8 mouse cellular contexts compared by ENCODE assay signal in the genomic region with DNA sequence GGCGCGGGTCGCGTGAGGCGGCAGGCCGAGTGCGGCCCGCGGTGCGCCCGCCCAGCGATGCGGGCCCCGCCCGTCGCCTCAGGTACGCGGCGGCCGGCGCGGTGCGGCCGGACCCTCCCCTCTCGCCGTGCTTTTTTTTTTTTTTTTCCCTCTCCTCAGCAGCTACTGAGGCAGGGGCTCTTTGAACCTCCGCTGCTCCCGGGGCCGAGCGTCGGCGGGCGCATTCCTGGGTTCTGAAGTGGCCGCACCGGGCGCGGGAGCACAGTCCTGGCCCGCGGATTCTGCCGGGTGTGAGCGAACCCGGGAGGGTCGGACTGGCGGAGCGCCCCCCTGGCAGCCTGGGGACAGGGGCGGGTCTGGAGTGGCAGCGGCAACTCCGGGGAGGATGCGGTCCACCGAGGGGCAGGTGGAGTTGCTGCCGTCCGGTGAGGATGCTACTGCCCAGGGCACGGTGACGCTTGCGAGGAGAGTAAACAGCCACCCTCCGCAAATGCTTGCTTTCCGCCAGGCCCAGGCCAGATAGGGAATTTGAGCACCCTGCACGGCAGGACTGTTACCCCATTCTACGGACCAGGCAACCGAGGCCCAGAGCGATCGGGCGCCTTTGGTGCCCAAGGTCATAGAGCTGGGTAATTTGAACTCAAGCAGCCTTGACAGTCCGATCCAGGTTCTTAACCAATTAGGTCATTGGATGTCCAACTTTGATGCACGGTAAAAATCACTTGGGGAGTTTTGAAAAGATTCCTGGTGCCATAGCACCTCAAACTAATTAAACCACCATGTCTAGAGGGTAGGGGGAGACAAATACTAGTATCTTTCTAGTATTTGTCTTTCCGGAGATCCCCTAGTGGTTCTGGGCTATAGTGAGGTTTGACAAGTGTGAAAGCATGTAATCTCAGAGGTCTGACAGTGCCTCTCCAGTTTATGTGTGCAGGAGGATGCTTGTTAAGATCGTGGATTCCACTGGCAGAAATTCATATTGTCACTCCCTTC. TPM values are rescaled to one million over a fixed set of nuclear protein-coding genes. Genes with fewer than 3 reads are reported as not detected.
DNase-seq lines count a peak whose midpoint lies in the region; ATAC-seq lines count a peak whose summit lies in the region.

No protein-coding gene starts in this region.

- H3K27ac ChIP-seq in intestine, embryonic 15.5 days = peak overlapping the region; percentile 82
- peak overlapping the region; percentile 84 for H3K27ac ChIP-seq in liver, embryonic 16.5 days (ENCODE audit: low read length)
- H3K27ac ChIP-seq in neural tube, embryonic 13.5 days (replicated peaks) = peak overlapping the region; percentile 95

- H3K4me1 ChIP-seq in intestine, embryonic 15.5 days (replicated peaks) = peaks cover 6% of the 10 kb centered on the region; the same call in 1 of the 2 replicates
- H3K4me1 ChIP-seq in liver, embryonic 16.5 days (ENCODE audit: control insufficient read depth, low read depth, low read length) = peaks cover 24% of the 10 kb centered on the region
- peaks cover 32% of the 10 kb centered on the region for H3K4me1 ChIP-seq in neural tube, embryonic 13.5 days (replicated peaks)

- H3K9ac ChIP-seq in intestine, embryonic 15.5 days = peak overlapping the region; percentile 86
- peak overlapping the region; percentile 94 for H3K9ac ChIP-seq in liver, embryonic 16.5 days (ENCODE audit: low read depth, low read length)
- H3K9ac ChIP-seq in neural tube, embryonic 13.5 days = peak overlapping the region; percentile 94

- peak overlapping the region; percentile 71 for H3K4me2 ChIP-seq in intestine, embryonic 15.5 days (replicated peaks)
- peak overlapping the region; percentile 87 for H3K4me2 ChIP-seq in liver, embryonic 16.5 days (ENCODE audit: low read depth, low read length)
- H3K4me2 ChIP-seq in neural tube, embryonic 13.5 days = peak overlapping the region; percentile 94

- DNase-seq in 416B (ENCODE audit: low read depth) (peak; percentile 44), ZHBTc4 (ENCODE audit: low read depth, low spot score) (peak; percentile 75)
- peak; percentile 41 for DNase-seq in gastrocnemius, postnatal 25 days
- peak; percentile 70 for DNase-seq in testis, postnatal 10 days (ENCODE audit: low spot score)

- H3K4me3 ChIP-seq in intestine, embryonic 15.5 days (replicated peaks) = peak overlapping the region; percentile 87
- peak overlapping the region; percentile 96 for H3K4me3 ChIP-seq in liver, embryonic 16.5 days (ENCODE audit: low read depth, low read length)
- peak overlapping the region; percentile 95 for H3K4me3 ChIP-seq in neural tube, embryonic 13.5 days

- no peaks in the 10 kb centered on the region for H3K27me3 ChIP-seq in intestine, embryonic 15.5 days (replicated peaks)
- H3K27me3 ChIP-seq in liver, embryonic 16.5 days (ENCODE audit: control insufficient read depth, insufficient read depth, low read depth, low read length) = no peaks in the 10 kb centered on the region
- no peaks in the 10 kb centered on the region for H3K27me3 ChIP-seq in neural tube, embryonic 13.5 days

- WGBS in intestine, embryonic 15.5 days = 2% methylated on average over 49 of the region's 67 CpGs
- 3% methylated on average over 42 of the region's 67 CpGs for WGBS in liver, embryonic 16.5 days (ENCODE audit: insufficient replicate concordance)
- 3% methylated on average over 54 of the region's 67 CpGs for WGBS in neural tube, embryonic 13.5 days

- H3K36me3 ChIP-seq in intestine, embryonic 15.5 days = no peaks in the 10 kb centered on the region
- H3K36me3 ChIP-seq in liver, embryonic 16.5 days (ENCODE audit: control insufficient read depth, insufficient read depth) = no peaks in the 10 kb centered on the region
- no peaks in the 10 kb centered on the region for H3K36me3 ChIP-seq in neural tube, embryonic 13.5 days

- 0 out of 2 replicates have a peak, but pooled peaks have one; percentile 13 for ATAC-seq in common myeloid progenitor, adult 5-6 weeks (replicated peaks; ENCODE audit: low read depth, poor library complexity, severe bottlenecking)
- peak; percentile 76 for ATAC-seq in intestine, embryonic 15.5 days
- ATAC-seq in liver, embryonic 16.5 days (ENCODE audit: low read depth) = peak; percentile 82
- peak; percentile 64 for ATAC-seq in neural tube, embryonic 13.5 days (ENCODE audit: low read depth)

- no peaks in the 10 kb centered on the region for H3K9me3 ChIP-seq in intestine, embryonic 15.5 days
- no peaks in the 10 kb centered on the region for H3K9me3 ChIP-seq in liver, embryonic 16.5 days (replicated peaks; ENCODE audit: control insufficient read depth, low read length)
- H3K9me3 ChIP-seq in neural tube, embryonic 13.5 days = no peaks in the 10 kb centered on the region

RNA-seq across cellular contexts. Expression of a gene that starts 0.7 kb away (rescaled TPM):
- total RNA-seq in common myeloid progenitor, adult 5-6 weeks (2017) = 34.1 and 35.7 TPM in 2 replicates
- 10 to 100 TPM; 21.6 to 25.2 TPM for total RNA-seq in gastrocnemius, postnatal 25 days (2021)
- 14.3 and 15.0 TPM in 2 replicates for polyA plus RNA-seq in intestine, embryonic 15.5 days (2015; fragmentation: Nextera tagmentation; extraction: Ambion mirVana)
- 4.4 and 4.7 TPM in 2 replicates for polyA plus RNA-seq in liver, embryonic 16.5 days (2015; fragmentation: Nextera tagmentation; extraction: Ambion mirVana)
- 22.1 and 23.5 TPM in 2 replicates for polyA plus RNA-seq in neural tube, embryonic 13.5 days (2015; fragmentation: Nextera tagmentation; extraction: Ambion mirVana)

RNA-seq across cellular contexts. Expression of a gene that starts 34.9 kb away (rescaled TPM):
- not detected in 2 replicates for total RNA-seq in common myeloid progenitor, adult 5-6 weeks (2017)
- total RNA-seq in gastrocnemius, postnatal 25 days (2021) = under 1 TPM in 1 of 2 experiments, not detected in 1; 0.11 TPM
- polyA plus RNA-seq in intestine, embryonic 15.5 days (2015; fragmentation: Nextera tagmentation; extraction: Ambion mirVana) = 4.8 and 7.0 TPM in 2 replicates
- 1.2 and 2.6 TPM in 2 replicates for polyA plus RNA-seq in liver, embryonic 16.5 days (2015; fragmentation: Nextera tagmentation; extraction: Ambion mirVana)
- 532 and 687 TPM in 2 replicates for polyA plus RNA-seq in neural tube, embryonic 13.5 days (2015; fragmentation: Nextera tagmentation; extraction: Ambion mirVana)

Comparison
In these comparisons a context has a peak if more than half of its experiments do, and no peak if none do; other contexts are left out.
1. Peak in every context shown above with its lines: DNase-seq, ATAC-seq, H3K4me3 ChIP-seq and H3K27ac ChIP-seq.
2. ATAC-seq: peak in every context shown above with its lines; median percentile 82 in liver, embryonic 16.5 days; 76 in intestine, embryonic 15.5 days; 64 in neural tube, embryonic 13.5 days; 13 in common myeloid progenitor, adult 5-6 weeks.
3. RNA of a gene that starts 34.9 kb away (polyA plus RNA-seq): 532 to 687 TPM in neural tube, embryonic 13.5 days; 4.8 to 7.0 TPM in intestine, embryonic 15.5 days and 1.2 to 2.6 TPM in liver, embryonic 16.5 days; every median in the first group is over 10 times any median in the second.